Mouse (Mus musculus) 3134 (cell line): ENCODE results near the gene Ep300.
"Not testable (repeated sequence)": the region's sequence is repeated elsewhere in the genome, so short reads cannot be mapped to it uniquely, and the experiment has no call there.

Experiments used
- DNase-seq: peaks from one replicate; pipeline ENCODE4 v3.0.0-alpha.2; 2011; ENCODE audit warnings: low spot score; ENCODE audit not compliant: insufficient read length; ENCODE audit errors: extremely low read depth

Gene Ep300

GRCm38 (mm10) chr15:81700161-81700560 lies 115.0 kb downstream of the Ep300 start:
- no peak for DNase-seq

GRCm38 (mm10) chr15:81700601-81701000 lies 115.5 kb downstream of the Ep300 start:
- no peak for DNase-seq

DNA sequence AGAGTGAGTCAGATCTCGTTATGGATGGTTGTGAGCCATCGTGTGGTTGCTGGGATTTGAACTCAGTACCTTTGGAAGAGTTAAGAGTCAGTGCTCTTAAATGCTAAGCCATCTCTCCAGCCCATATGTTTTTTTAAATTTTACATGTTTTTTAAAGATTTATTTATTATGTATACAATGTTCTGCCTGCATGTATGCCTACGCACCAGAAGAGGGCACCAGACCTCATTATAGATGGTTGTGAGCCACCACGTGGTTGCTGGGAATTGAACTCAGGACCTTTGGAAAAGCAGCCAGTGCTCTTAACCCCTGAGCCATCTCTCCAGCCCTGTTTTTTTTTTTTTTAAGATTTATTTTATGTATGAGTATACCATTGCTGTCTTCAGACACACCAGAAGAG lies 116.2 kb downstream of the Ep300 start:
- DNase-seq, result not testable (repeated sequence)
